Mouse (Mus musculus): Measurements from ENCODE around the gene Ffar1. TPM values are rescaled to one million over a fixed set of nuclear protein-coding genes. Genes with fewer than 3 reads are reported as not detected.
"Not testable (repeated sequence)": the region's sequence is repeated elsewhere in the genome, so short reads cannot be mapped to it uniquely, and the experiment has no call there.

Gene Ffar1
- polyA plus RNA-seq, 1 experiment from 2014 or later = not detected

DNA sequence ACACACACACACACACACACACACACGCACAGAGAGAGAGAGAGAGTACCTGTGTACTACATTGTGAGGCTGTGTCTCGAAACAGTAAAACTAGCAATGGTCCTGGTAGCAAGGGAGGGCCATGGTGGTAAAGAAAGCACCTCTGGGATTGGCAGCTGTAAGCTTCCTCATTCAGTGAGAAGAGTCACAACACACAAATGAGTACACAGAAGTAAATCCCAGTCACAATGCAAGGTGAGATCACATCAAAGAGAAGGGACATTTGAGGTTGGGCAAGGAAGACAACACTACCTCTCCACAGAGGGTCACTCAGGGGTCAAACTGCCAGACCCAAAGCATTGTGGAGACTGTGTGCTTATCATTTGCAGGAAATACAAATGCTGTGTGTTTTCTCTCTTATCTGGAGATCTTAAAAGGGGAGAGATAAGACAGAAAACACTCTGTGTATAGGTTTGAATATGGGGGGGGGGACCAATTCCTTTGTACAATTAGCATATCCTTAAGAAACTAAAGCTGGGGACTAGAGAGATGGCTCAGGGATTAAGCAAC lies 14.8 kb downstream of the Ffar1 start:
- Histone ChIP-seq H3K36me3 (no peaks in the 10 kb centered on the region), H3K27me3 (no peaks in the 10 kb centered on the region), H3K9ac (no peak overlapping the region), H3K4me3 (no peak overlapping the region), H3K4me2 (no peak overlapping the region), H3K4me1 (replicated peaks) (peaks cover 18% of the 10 kb centered on the region), H3K9me3 (no peaks in the 10 kb centered on the region), H3K27ac (no peak overlapping the region)
- WGBS = 77% methylated on average over 2 of the region's 2 CpGs
- ATAC-seq (ENCODE audit: low FRiP score) = no peak

DNA sequence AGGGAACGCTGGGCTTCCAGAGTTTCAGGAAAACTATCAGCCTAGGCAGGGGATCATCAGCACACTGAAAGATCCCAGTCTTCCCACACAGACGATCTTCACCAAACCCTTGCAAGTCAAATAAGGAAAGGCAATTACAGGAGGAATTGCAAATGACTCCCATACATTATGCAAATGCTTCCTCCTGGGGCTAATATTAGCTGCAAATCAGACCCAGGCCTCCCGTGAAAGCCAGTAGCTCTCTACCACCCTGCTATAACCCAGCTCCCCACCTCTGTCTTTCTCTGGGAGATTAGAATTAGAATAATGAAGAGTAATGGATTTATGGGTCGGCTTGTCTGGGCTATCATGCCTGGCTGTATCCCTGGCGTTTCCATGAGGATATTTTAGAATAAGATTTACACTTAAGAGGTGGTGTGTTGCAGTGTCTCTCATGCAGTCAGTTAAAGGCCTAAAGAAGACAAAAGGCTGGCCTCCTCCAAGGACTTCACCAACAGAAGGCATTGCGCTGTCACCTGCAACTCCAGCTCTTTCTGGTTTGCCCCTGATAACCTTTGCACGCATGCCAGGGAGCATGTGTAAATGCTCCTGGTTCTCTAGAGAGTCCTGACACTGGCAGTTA lies 16.6 kb downstream of the Ffar1 start:
- peaks cover 18% of the 10 kb centered on the region for H3K4me1 ChIP-seq (replicated peaks)
- no peak overlapping the region for H3K4me3 ChIP-seq
- H3K9ac ChIP-seq = no peak overlapping the region
- no peak overlapping the region for H3K4me2 ChIP-seq
- no peaks in the 10 kb centered on the region for H3K9me3 ChIP-seq
- peak; percentile 75 for ATAC-seq (ENCODE audit: low FRiP score)
- H3K27me3 ChIP-seq = no peaks in the 10 kb centered on the region
- no peaks in the 10 kb centered on the region for H3K36me3 ChIP-seq
- H3K27ac ChIP-seq = peak overlapping the region; percentile 78
- 27% methylated on average over 7 of the region's 7 CpGs for WGBS

DNA sequence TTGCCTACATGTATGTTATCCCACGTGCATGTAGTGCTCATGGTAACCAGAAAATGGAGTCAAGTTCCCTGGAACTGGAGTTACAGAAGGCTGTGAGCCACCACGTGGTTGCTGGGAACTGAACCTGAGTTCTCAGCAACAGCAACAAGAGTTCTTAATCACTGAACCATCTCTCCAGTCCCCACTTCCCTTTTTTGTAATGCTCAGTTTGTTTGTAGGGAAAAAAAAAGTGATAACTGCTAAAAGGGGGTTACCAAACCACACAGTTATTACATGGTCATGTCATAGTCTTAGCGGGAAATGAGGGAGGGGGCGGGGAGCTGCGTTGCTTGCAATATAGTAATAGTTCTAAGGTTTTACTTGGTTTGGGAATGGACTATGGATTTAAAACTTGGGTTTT lies 19.3 kb downstream of the Ffar1 start:
- Histone ChIP-seq H3K27ac (no peak overlapping the region), H3K4me1 (replicated peaks) (peaks cover 18% of the 10 kb centered on the region), H3K27me3 (no peaks in the 10 kb centered on the region), H3K9ac (no peak overlapping the region), H3K36me3 (no peaks in the 10 kb centered on the region), H3K9me3 (no peaks in the 10 kb centered on the region), H3K4me2 (no peak overlapping the region), H3K4me3 (no peak overlapping the region)
- 87% methylated on average over 5 of the region's 5 CpGs for WGBS
- ATAC-seq (ENCODE audit: low FRiP score) = no peak

DNA sequence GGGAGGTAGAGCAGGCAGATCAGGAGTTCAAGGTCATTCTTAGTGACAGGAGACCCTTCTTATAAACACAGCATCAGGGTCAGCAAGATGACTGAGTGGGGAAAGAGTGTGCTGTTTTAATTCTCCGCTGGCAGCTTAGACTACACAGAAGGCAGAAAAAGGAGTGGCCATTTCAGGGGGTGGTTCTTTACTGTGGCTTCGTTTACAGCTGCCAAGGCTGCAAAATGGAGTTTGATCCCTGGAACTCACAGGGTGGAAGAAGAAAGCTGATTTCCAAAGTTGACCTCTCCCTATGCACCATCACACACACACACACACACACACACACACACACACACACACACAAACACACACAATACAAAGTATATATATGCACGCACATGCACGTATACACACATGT lies 20.0 kb downstream of the Ffar1 start:
- H3K4me3 ChIP-seq = no peak overlapping the region
- H3K4me2 ChIP-seq = no peak overlapping the region
- 74% methylated on average over 4 of the region's 4 CpGs for WGBS
- H3K36me3 ChIP-seq = no peaks in the 10 kb centered on the region
- H3K9ac ChIP-seq = no peak overlapping the region
- ATAC-seq (ENCODE audit: low FRiP score) = no peak
- H3K4me1 ChIP-seq (replicated peaks) = peaks cover 18% of the 10 kb centered on the region
- H3K9me3 ChIP-seq = no peaks in the 10 kb centered on the region
- H3K27ac ChIP-seq = no peak overlapping the region
- H3K27me3 ChIP-seq = no peaks in the 10 kb centered on the region

DNA sequence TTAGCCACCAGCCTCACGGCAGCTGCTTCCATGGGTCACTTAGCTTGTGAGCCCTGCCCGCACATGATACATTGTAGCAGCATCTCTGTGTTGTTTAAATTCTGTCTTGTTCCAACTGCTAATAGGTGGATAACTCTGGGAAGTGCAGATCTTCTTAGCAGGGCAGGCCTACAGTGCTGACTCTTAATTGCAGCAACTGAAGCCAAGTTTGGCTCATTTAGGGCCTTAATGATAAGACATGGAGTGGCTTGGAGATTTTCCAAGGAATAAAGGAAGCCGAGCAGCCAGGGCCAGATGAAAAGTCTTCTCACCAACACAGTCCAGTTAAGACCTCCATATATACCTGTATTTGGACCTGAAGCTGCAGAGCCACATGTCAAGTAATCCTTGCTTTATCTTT lies 21.1 kb downstream of the Ffar1 start:
- H3K4me2 ChIP-seq = no peak overlapping the region
- no peaks in the 10 kb centered on the region for H3K27me3 ChIP-seq
- H3K9me3 ChIP-seq = no peaks in the 10 kb centered on the region
- no peak for ATAC-seq (ENCODE audit: low FRiP score)
- no peak overlapping the region for H3K9ac ChIP-seq
- H3K36me3 ChIP-seq = no peaks in the 10 kb centered on the region
- 85% methylated on average over 3 of the region's 3 CpGs for WGBS
- H3K4me1 ChIP-seq (replicated peaks) = peaks cover 16% of the 10 kb centered on the region
- no peak overlapping the region for H3K4me3 ChIP-seq
- H3K27ac ChIP-seq = no peak overlapping the region

DNA sequence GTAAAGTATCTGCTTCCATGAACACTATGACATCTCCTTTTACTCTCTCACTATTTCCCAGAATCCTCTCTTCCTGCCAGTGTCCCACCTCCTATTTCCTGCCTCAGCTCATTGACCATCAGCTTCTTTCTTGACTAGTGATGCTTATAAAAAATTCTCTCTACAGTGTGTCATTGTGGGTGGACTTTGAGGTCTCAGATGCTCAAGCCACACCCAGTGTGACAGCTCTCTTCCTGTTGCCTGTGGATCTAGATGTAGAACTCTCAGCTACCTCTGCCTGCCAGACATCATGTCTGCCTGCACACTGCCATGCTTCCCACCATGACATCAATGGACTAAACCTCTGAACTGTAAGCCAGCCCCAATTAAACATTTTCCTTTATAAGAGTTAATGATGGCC lies 24.1 kb downstream of the Ffar1 start:
- Histone ChIP-seq H3K9me3 (no peaks in the 10 kb centered on the region), H3K9ac (no peak overlapping the region), H3K27ac (no peak overlapping the region), H3K27me3 (no peaks in the 10 kb centered on the region), H3K36me3 (no peaks in the 10 kb centered on the region), H3K4me1 (replicated peaks) (no peaks in the 10 kb centered on the region), H3K4me3 (no peak overlapping the region), H3K4me2 (no peak overlapping the region)
- ATAC-seq (ENCODE audit: low FRiP score) = no peak

DNA sequence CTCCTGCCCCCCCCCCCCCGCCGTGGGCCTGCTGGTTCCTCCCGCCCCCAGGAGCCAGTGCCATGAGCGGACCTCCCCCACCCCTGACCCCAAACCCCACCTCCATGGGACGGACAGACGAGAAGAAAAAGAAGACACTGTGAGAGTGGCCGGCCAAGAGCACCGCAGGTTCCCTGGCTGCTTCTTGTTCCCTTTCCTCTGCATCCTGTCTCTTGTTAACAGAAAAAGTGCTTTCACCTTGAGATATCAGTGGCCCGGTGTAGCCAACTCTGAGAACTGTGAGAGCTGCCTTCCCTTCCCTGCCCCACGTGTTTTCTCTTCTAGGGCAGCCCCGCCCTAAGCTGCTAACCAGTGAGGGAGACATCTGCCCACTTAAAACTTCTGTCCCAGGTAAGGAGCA lies 28.7 kb downstream of the Ffar1 start:
- not testable (repeated sequence) for H3K27me3 ChIP-seq; H3K27ac ChIP-seq; H3K9me3 ChIP-seq; H3K9ac ChIP-seq; H3K36me3 ChIP-seq; H3K4me3 ChIP-seq; ATAC-seq (ENCODE audit: low FRiP score); H3K4me2 ChIP-seq; H3K4me1 ChIP-seq (replicated peaks)
- 55% methylated on average over 7 of the region's 11 CpGs for WGBS

DNA sequence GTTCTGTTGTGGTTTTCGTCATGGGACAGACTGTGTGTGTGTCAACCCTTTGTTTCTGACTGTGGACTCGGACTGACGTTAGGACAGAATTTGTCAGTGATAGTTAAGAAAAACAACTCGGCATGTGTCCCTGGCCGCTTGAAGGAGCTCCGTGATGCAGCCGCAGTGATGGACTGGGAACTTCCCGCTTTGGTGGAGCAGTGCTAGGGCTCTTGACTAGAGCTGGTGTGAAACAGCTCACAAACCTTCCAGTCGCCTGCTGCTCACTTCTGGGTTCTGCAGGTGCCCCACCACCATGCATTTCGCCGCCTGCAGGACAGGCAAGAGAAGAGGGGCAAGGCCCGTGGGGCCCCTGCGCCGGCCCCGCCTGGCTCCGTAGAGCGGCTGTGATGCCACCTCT lies 29.1 kb downstream of the Ffar1 start:
- Histone ChIP-seq H3K4me1 (replicated peaks) (no peaks in the 10 kb centered on the region), H3K4me2 (no peak overlapping the region), H3K4me3 (no peak overlapping the region), H3K9me3 (no peaks in the 10 kb centered on the region), H3K36me3 (no peaks in the 10 kb centered on the region), H3K9ac (no peak overlapping the region), H3K27ac (no peak overlapping the region), H3K27me3 (no peaks in the 10 kb centered on the region)
- no peak for ATAC-seq (ENCODE audit: low FRiP score)
- WGBS = 81% methylated on average over 15 of the region's 17 CpGs

DNA sequence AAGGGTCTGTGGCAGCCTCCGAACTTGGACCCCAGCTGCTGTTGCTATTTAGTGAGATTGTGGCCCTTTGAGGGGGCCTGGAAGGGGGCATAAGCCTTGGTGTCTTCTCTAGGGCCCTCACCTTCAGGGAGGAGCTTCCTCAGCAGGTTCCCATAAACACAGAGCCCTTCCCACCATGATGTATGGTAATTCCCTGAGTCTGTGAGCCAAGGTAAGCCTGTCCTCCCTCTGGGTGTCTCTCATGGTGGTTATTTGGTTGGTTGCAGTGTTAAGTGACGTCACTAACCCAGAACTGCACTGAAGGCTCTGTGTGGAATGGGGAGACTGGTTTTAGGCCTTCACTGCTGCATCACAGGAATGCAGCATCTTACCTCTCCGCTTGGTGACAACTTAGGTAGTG lies 31.9 kb downstream of the Ffar1 start:
- no peak overlapping the region for H3K4me3 ChIP-seq
- H3K9me3 ChIP-seq = no peaks in the 10 kb centered on the region
- H3K4me1 ChIP-seq (replicated peaks) = no peaks in the 10 kb centered on the region
- H3K27me3 ChIP-seq = no peaks in the 10 kb centered on the region
- 67% methylated on average over 3 of the region's 3 CpGs for WGBS
- H3K36me3 ChIP-seq = no peaks in the 10 kb centered on the region
- no peak overlapping the region for H3K27ac ChIP-seq
- H3K9ac ChIP-seq = no peak overlapping the region
- ATAC-seq (ENCODE audit: low FRiP score) = no peak
- no peak overlapping the region for H3K4me2 ChIP-seq

DNA sequence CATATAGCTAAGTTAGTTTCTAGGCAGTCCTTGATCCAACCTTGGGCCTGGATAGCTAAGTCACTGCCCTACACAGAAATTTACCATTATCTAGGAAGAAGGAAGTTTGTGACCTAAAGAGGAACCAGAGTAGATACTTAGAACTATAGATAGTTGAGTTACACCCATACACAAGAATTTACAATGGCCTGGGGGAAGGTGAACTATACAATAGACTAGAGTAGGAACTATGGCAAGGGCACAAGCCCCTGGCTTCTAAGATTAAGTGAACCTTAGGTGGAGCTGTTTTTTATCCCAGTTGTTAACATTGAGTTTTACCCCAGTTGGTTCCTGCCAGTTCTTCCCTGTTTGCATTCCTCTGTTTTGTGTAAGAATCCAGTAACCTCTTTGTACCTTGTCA lies 32.5 kb downstream of the Ffar1 start:
- not testable (repeated sequence) for H3K4me2 ChIP-seq; H3K27ac ChIP-seq; H3K4me1 ChIP-seq (replicated peaks); H3K27me3 ChIP-seq; H3K9ac ChIP-seq; ATAC-seq (ENCODE audit: low FRiP score); H3K36me3 ChIP-seq; H3K4me3 ChIP-seq; H3K9me3 ChIP-seq

DNA sequence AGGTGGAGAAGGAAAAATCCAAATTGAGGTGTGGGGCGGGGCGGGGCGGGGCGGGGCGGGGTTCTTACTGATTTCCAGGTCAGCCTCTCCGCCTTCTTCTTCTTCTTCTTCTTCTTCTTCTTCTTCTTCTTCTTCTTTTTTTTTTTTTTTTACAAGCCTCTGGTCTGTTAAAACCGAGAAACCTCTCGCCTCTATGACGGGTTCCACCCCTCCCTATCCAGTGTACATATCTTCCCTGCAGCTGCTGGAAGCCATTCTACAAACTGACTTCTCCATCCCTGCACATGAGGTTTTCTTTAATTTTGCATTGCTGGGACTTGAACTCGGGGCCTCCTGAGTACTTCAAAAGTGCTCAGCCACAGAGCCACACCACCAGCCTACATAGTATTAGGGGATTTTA lies 34.7 kb downstream of the Ffar1 start:
- no peak for ATAC-seq (ENCODE audit: low FRiP score)
- Histone ChIP-seq H3K36me3 (no peaks in the 10 kb centered on the region), H3K4me2 (no peak overlapping the region), H3K4me3 (no peak overlapping the region), H3K27me3 (no peaks in the 10 kb centered on the region), H3K9ac (no peak overlapping the region), H3K4me1 (replicated peaks) (no peaks in the 10 kb centered on the region), H3K27ac (no peak overlapping the region), H3K9me3 (no peaks in the 10 kb centered on the region)
- 95% methylated on average over 10 of the region's 10 CpGs for WGBS

DNA sequence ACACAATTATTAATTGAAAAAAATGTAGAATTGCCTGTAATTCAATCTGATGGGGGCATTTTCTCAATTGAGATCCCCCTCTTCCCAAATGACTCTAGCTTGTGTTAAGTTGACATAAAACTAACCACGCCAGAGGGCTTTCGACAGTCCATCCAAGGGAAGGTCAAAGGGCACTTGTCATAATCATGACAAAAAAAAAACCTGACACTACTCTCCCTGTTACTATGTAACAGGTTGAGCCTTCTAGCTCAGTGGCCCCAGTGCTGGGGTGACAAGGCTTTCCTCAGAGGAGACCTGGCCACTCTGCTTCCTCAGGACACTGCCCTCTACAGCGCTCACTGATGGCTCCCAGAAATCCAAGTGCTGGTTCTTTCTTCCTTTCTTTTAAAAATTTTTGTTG lies 37.1 kb downstream of the Ffar1 start:
- H3K4me3 ChIP-seq = no peak overlapping the region
- H3K27me3 ChIP-seq = no peaks in the 10 kb centered on the region
- ATAC-seq (ENCODE audit: low FRiP score) = no peak
- no peak overlapping the region for H3K27ac ChIP-seq
- no peaks in the 10 kb centered on the region for H3K9me3 ChIP-seq
- H3K36me3 ChIP-seq = no peaks in the 10 kb centered on the region
- WGBS = 98% methylated on average over 3 of the region's 3 CpGs
- H3K4me2 ChIP-seq = no peak overlapping the region
- no peaks in the 10 kb centered on the region for H3K4me1 ChIP-seq (replicated peaks)
- no peak overlapping the region for H3K9ac ChIP-seq

DNA sequence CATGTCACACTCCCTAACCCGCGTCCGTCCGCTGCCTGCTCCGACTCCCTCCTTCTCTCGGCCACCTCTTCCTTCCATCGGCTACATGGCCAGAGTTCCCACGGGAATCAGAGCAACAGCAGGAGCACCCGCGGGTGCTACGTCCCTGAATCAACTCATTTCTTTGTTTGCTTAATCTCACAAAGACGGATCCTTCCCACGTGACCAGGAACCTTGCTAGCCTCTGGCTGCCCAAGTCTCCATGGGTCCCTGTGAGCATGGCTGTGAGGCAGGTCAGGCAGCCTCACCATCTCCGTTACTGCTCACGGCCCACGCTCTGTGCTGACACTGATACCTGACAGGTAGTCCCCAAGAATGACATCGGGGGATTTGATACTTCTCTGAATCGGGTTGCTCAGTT lies 37.7 kb downstream of the Ffar1 start, which contains the start of gene Ffar2:
TSS of gene Ffar2 (minus strand) at position 101 of the 400 bp plus-strand sequence.
- WGBS = 92% methylated on average over 18 of the region's 18 CpGs
- Histone ChIP-seq H3K27ac (no peak within 1 kb of the TSS), H3K9ac (no peak within 1 kb of the TSS), H3K36me3 (no peaks in the 10 kb centered on the region), H3K27me3 (no peaks in the 10 kb centered on the region), H3K9me3 (no peaks in the 10 kb centered on the region), H3K4me3 (no peak within 1 kb of the TSS), H3K4me2 (no peak within 1 kb of the TSS), H3K4me1 (replicated peaks) (no peaks in the 10 kb centered on the region)
- no peak for ATAC-seq (ENCODE audit: low FRiP score)
